Mouse (Mus musculus): Measurements from ENCODE around the gene Cldn34b1. TPM values are rescaled to one million over a fixed set of nuclear protein-coding genes. Genes with fewer than 3 reads are reported as not detected.

Gene Cldn34b1
- polyA plus RNA-seq (2015; fragmentation: Illumina TruSeq; extraction: RNeasy Lipid Tissue Mini Kit (QIAGEN cat#74804); ENCODE audit: low read depth, low replicate concordance), result not detected

GRCm38 (mm10) chrX:154890167-154890566 is at the start of gene Cldn34b1:
TSS of gene Cldn34b1 (minus strand) at chrX:154890267.

GRCm38 (mm10) chrX:154935887-154936286 is 45.8 kb upstream of the Cldn34b1 start, which contains the start of gene Magea6:
TSS of gene Magea6 (minus strand) at chrX:154935987.

Other genes starting within 250 kb of the Cldn34b1 start
- not detected for gene Magea6, start 45.7 kb upstream of the Cldn34b1 start, polyA plus RNA-seq (2015; fragmentation: Illumina TruSeq; extraction: RNeasy Lipid Tissue Mini Kit (QIAGEN cat#74804); ENCODE audit: low read depth, low replicate concordance)
- not detected for gene Magea3, start 59.2 kb upstream of the Cldn34b1 start, polyA plus RNA-seq (2015; fragmentation: Illumina TruSeq; extraction: RNeasy Lipid Tissue Mini Kit (QIAGEN cat#74804); ENCODE audit: low read depth, low replicate concordance)
- gene Magea8, start 105.6 kb upstream of the Cldn34b1 start, polyA plus RNA-seq (2015; fragmentation: Illumina TruSeq; extraction: RNeasy Lipid Tissue Mini Kit (QIAGEN cat#74804); ENCODE audit: low read depth, low replicate concordance), result not detected
- gene Magea5, start 172.9 kb upstream of the Cldn34b1 start, polyA plus RNA-seq (2015; fragmentation: Illumina TruSeq; extraction: RNeasy Lipid Tissue Mini Kit (QIAGEN cat#74804); ENCODE audit: low read depth, low replicate concordance), result not detected
- not detected for gene Magea1, start 199.5 kb upstream of the Cldn34b1 start, polyA plus RNA-seq (2015; fragmentation: Illumina TruSeq; extraction: RNeasy Lipid Tissue Mini Kit (QIAGEN cat#74804); ENCODE audit: low read depth, low replicate concordance)
- gene Magea2, start 203.4 kb upstream of the Cldn34b1 start, polyA plus RNA-seq (2015; fragmentation: Illumina TruSeq; extraction: RNeasy Lipid Tissue Mini Kit (QIAGEN cat#74804); ENCODE audit: low read depth, low replicate concordance), result not detected
- not detected for gene Cldn34b2, start 238.1 kb upstream of the Cldn34b1 start, polyA plus RNA-seq (2015; fragmentation: Illumina TruSeq; extraction: RNeasy Lipid Tissue Mini Kit (QIAGEN cat#74804); ENCODE audit: low read depth, low replicate concordance)

All from brain, adult 10 weeks (tissue).